Mouse (Mus musculus): ENCODE measurements around the gene Ugt1a7c.
"Not testable (repeated sequence)": the region's sequence is repeated elsewhere in the genome, so short reads cannot be mapped to it uniquely, and the experiment has no call there.

Gene Ugt1a7c

GRCm38 (mm10) chr1:88094941-88095492, at the start of gene Ugt1a7c:
Gene Ugt1a7c (plus strand): TSS chr1:88095062.
- in situ Hi-C loops (cut with MseI, MboI), result no loop called here

- in situ Hi-C loops (cut with MseI, MboI), result not testable (repeated sequence)
These were observed 47.5 kb upstream of the Ugt1a7c start for GRCm38 (mm10) chr1:88047408-88047807.

- in situ Hi-C loops (cut with MseI, MboI), result no loop called here
These were observed 39.8 kb upstream of the Ugt1a7c start, which contains the start of gene Ugt1a10 for GRCm38 (mm10) chr1:88055088-88055487. Gene Ugt1a10 (plus strand): TSS chr1:88055388.

GRCm38 (mm10) chr1:88066472-88067102, 28.3 kb upstream of the Ugt1a7c start:
- in situ Hi-C loops (cut with MseI, MboI), result not testable (repeated sequence)

- in situ Hi-C loops (cut with MseI, MboI), result no loop called here
These were observed 24.4 kb upstream of the Ugt1a7c start, which contains the start of gene Ugt1a9 for GRCm38 (mm10) chr1:88070495-88070894. Gene Ugt1a9 (plus strand): TSS chr1:88070800.

- in situ Hi-C loops (cut with MseI, MboI), result no loop called here
These were observed 24.0 kb upstream of the Ugt1a7c start for GRCm38 (mm10) chr1:88070902-88071301.

GRCm38 (mm10) chr1:88074471-88074870, 20.4 kb upstream of the Ugt1a7c start:
- in situ Hi-C loops (cut with MseI, MboI), result no loop called here

GRCm38 (mm10) chr1:88077128-88077527, 17.7 kb upstream of the Ugt1a7c start:
- in situ Hi-C loops (cut with MseI, MboI), result no loop called here

GRCm38 (mm10) chr1:88081670-88082069, 13.2 kb upstream of the Ugt1a7c start:
- in situ Hi-C loops (cut with MseI, MboI), result no loop called here

- in situ Hi-C loops (cut with MseI, MboI), result no loop called here
These were observed 8.7 kb upstream of the Ugt1a7c start for GRCm38 (mm10) chr1:88086125-88086524.

GRCm38 (mm10) chr1:88087513-88087912, 7.3 kb upstream of the Ugt1a7c start, which contains the start of gene Ugt1a8:
Gene Ugt1a8 (plus strand): TSS chr1:88087813.
- in situ Hi-C loops (cut with MseI, MboI), result no loop called here

GRCm38 (mm10) chr1:88092341-88092740, 2.5 kb upstream of the Ugt1a7c start:
- in situ Hi-C loops (cut with MseI, MboI), result no loop called here

GRCm38 (mm10) chr1:88094270-88094676, 589 bp upstream of the Ugt1a7c start:
- in situ Hi-C loops (cut with MseI, MboI), result not testable (repeated sequence)

- in situ Hi-C loops (cut with MseI, MboI), result not testable (repeated sequence)
These were observed 3.7 kb downstream of the Ugt1a7c start for GRCm38 (mm10) chr1:88098546-88098945.

- in situ Hi-C loops (cut with MseI, MboI), result not testable (repeated sequence)
These were observed 4.8 kb downstream of the Ugt1a7c start for GRCm38 (mm10) chr1:88099691-88100090.

- in situ Hi-C loops (cut with MseI, MboI), result not testable (repeated sequence)
These were observed 8.2 kb downstream of the Ugt1a7c start, which contains the start of gene Ugt1a6b for GRCm38 (mm10) chr1:88103019-88103418. Gene Ugt1a6b (plus strand): TSS chr1:88103252.

GRCm38 (mm10) chr1:88103697-88104468, 9.0 kb downstream of the Ugt1a7c start:
- in situ Hi-C loops (cut with MseI, MboI), result not testable (repeated sequence)

- in situ Hi-C loops (cut with MseI, MboI), result no loop called here
These were observed 10.0 kb downstream of the Ugt1a7c start for GRCm38 (mm10) chr1:88104667-88105430.

- in situ Hi-C loops (cut with MseI, MboI), result no loop called here
These were observed 10.8 kb downstream of the Ugt1a7c start for GRCm38 (mm10) chr1:88105656-88106055.

GRCm38 (mm10) chr1:88109027-88109557, 14.2 kb downstream of the Ugt1a7c start:
- in situ Hi-C loops (cut with MseI, MboI), result not testable (repeated sequence)

GRCm38 (mm10) chr1:88109604-88110003, 14.7 kb downstream of the Ugt1a7c start:
- in situ Hi-C loops (cut with MseI, MboI), result not testable (repeated sequence)
